8 mouse cellular contexts compared by ENCODE assay signal in the genomic region with DNA sequence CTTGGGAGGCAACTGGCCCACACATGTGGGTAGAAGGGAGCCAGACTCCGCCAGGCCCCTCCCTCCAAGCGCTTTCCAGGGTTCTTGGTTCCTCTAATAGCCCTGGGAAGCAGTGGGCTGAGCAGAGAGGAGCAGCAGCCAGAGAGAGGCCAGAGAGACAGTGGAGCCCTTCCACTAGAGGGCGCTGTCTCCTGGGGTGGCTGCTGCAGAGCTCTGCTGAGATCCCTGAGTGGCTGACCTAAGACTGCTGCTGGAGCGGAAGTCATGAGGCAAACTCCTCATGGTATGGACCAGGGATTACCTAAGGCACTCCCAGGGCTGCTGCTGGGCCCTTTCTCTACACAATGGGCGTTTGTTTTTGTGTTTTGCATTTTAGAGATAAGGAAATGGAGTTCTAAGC. TPM values are rescaled to one million over a fixed set of nuclear protein-coding genes. Genes with fewer than 3 reads are reported as not detected.
DNase-seq lines count a peak whose midpoint lies in the region; ATAC-seq lines count a peak whose summit lies in the region.

No protein-coding gene starts in this region.

- intact Hi-C loops in left cerebral cortex, postnatal 4 days (cut with DNase I) = no loop called here

- no peak overlapping the region for H3K4me3 ChIP-seq in liver, embryonic 13.5 days (replicated peaks)

- 44% methylated on average over 5 of the region's 5 CpGs for WGBS in liver, embryonic 13.5 days (ENCODE audit: insufficient replicate concordance)

- DNase-seq in CD4-positive, CD25-positive, alpha-beta regulatory T cell, adult 2 months (ENCODE audit: low read depth, low spot score) = peak; percentile 59
- no peak for DNase-seq in liver, embryonic 13.5 days
- no peak for DNase-seq in liver
- peak; percentile 13 for DNase-seq in T-cell, adult 2 months (ENCODE audit: low spot score)
- no peak for DNase-seq in left cerebral cortex, postnatal 4 days

- H3K9ac ChIP-seq in liver, embryonic 13.5 days = no peak overlapping the region

- no peak overlapping the region for H3K27ac ChIP-seq in liver, embryonic 13.5 days

- no peaks in the 10 kb centered on the region for H3K27me3 ChIP-seq in liver, embryonic 13.5 days

- H3K4me2 ChIP-seq in liver, embryonic 13.5 days = no peak overlapping the region

- ATAC-seq in CD4-positive, CD25-positive, alpha-beta regulatory T cell, adult 4 months = no peak
- ATAC-seq in liver, embryonic 13.5 days (ENCODE audit: low read depth) = 0 out of 2 replicates have a peak, but pooled peaks have one; percentile 23
- ATAC-seq in megakaryocyte progenitor cell, adult 5-6 weeks (replicated peaks; ENCODE audit: poor library complexity) = peak; percentile 49
- ATAC-seq in activated CD4-positive, CD25-positive, alpha-beta regulatory T cell, adult 4 months = no peak

- no peaks in the 10 kb centered on the region for H3K36me3 ChIP-seq in liver, embryonic 13.5 days

- H3K9me3 ChIP-seq in liver, embryonic 13.5 days (replicated peaks) = no peaks in the 10 kb centered on the region

- no peaks in the 10 kb centered on the region for H3K4me1 ChIP-seq in liver, embryonic 13.5 days (replicated peaks)

RNA-seq across cellular contexts. Expression of a gene that starts 20.4 kb away (rescaled TPM):
- not detected for polyA plus RNA-seq in CD4-positive, CD25-positive, alpha-beta regulatory T cell, adult 4 months (2017; shearing (Covaris generic))
- 0.36 and 0.50 TPM in 2 replicates for polyA plus RNA-seq in liver, embryonic 13.5 days (2015; fragmentation: Nextera tagmentation; extraction: Ambion mirVana)
- total RNA-seq in megakaryocyte progenitor cell, adult 5-6 weeks (2015) = 0.44 and 1.2 TPM in 2 replicates
- total RNA-seq in megakaryocyte progenitor cell, adult 5-6 weeks (2017) = 1.0 and 3.0 TPM in 2 replicates
- 10 to 100 TPM; 73.6 to 75.3 TPM for total RNA-seq in left cerebral cortex, postnatal 4 days (2021)
- not detected for polyA plus RNA-seq in activated CD4-positive, CD25-positive, alpha-beta regulatory T cell, adult 4 months (2017; shearing (Covaris generic))

Comparison
In these comparisons a context has a peak if more than half of its experiments do, and no peak if none do; other contexts are left out.
1. DNase-seq: peak in CD4-positive, CD25-positive, alpha-beta regulatory T cell, adult 2 months (single experiment) and T-cell, adult 2 months (single experiment); none in liver, embryonic 13.5 days (single experiment), liver (single experiment) and left cerebral cortex, postnatal 4 days (single experiment).
2. ATAC-seq: peak in liver, embryonic 13.5 days (single experiment) and megakaryocyte progenitor cell, adult 5-6 weeks (single experiment); none in CD4-positive, CD25-positive, alpha-beta regulatory T cell, adult 4 months (single experiment) and activated CD4-positive, CD25-positive, alpha-beta regulatory T cell, adult 4 months (single experiment).